Mouse (Mus musculus): ENCODE data around the gene Imp4. TPM values are rescaled to one million over a fixed set of nuclear protein-coding genes. Genes with fewer than 3 reads are reported as not detected.

Imp4 gene
- total and polyA plus RNA-seq, 2 experiments from 2014 or later, result 21.5 to 41.3 TPM

DNA sequence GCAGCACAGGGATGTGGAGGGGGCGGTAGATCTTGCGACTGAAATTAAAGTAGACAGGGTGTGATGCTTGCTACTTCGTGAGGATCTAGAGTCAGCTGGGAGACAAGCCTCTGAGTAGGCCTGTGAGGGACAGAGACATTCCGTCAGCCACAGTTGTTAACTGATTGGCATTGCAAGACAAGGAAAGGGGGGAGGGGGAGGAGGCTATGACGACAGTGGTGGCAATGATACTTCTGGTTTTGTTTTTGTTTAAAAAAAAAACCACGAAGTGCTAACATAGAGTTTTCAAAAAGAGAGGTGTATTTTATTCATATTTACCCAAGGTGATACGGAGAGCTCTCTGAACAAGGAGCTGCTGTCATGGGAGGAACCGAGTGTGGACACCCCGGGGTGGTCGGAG, 44.8 kb downstream of the Imp4 start:
- H3K4me3 ChIP-seq (ENCODE audit: low read length), result no peak overlapping the region
- H3K4me1 ChIP-seq (ENCODE audit: insufficient read depth, low read length), result no peaks in the 10 kb centered on the region
- DNase-seq (ENCODE audit: low spot score), result no peak
- no peak overlapping the region for H3K27ac ChIP-seq
- no peak for TF ChIP-seq CTCF (IDR thresholded peaks at IDR 0.05; ENCODE audit: low read depth)
- H3K36me3 ChIP-seq (ENCODE audit: insufficient read depth, low read length), result no peaks in the 10 kb centered on the region
- no peak overlapping the region for H3K4me2 ChIP-seq (ENCODE audit: low read depth, low read length)
- ATAC-seq, result no peak
- H3K9me3 ChIP-seq (ENCODE audit: low read length), result no peaks in the 10 kb centered on the region
- WGBS, result 74% methylated on average over 10 of the region's 10 CpGs
- no peak overlapping the region for H3K9ac ChIP-seq (replicated peaks; ENCODE audit: low read length)
- H3K27me3 ChIP-seq (ENCODE audit: insufficient read depth, low read length), result no peaks in the 10 kb centered on the region

DNA sequence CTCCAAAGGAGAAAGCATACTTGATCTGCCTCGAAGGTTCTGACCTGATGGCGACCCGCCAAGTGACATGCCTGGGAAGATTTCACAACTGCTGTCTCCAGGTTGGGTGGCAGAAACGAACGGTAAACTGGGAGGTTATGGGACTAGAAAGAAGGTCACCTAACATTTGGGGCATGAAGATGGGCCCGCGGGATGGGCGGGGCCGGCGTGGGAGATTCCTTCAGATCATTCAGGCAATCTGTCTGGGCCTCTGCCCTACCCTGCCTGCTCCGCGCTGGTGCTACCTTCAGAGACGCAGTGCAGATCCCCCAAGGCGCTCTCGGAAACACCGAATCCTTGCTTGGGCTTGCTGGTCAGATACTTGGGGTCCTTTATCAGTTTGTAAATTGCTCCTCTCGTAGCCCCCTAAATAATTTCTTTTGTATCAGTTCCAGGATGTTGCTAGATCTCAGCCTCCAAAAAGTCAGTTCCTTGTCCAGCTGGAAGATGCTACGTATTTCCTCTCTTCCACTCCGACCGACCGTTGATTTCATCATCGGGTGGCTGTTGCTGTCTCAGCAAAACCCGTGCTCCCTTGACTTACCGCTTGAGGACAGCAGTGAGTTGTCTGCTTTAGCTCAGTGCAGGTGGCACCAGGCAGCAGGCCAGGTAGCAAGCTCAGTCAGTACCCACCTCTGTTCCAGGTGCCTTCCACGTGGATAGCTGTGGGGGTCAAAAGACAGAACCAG, 46.0 kb downstream of the Imp4 start:
- Histone ChIP-seq H3K4me1 (ENCODE audit: insufficient read depth, low read length) (no peaks in the 10 kb centered on the region), H3K9ac (replicated peaks; ENCODE audit: low read length) (peak overlapping the region; percentile 25; the same call in 1 of the 2 replicates), H3K4me2 (ENCODE audit: low read depth, low read length) (peak overlapping the region; percentile 51), H3K27me3 (ENCODE audit: insufficient read depth, low read length) (no peaks in the 10 kb centered on the region), H3K27ac (no peak overlapping the region; the same call in 1 of the 2 replicates), H3K9me3 (ENCODE audit: low read length) (no peaks in the 10 kb centered on the region), H3K4me3 (ENCODE audit: low read length) (peak overlapping the region; percentile 27), H3K36me3 (ENCODE audit: insufficient read depth, low read length) (no peaks in the 10 kb centered on the region)
- DNase-seq (ENCODE audit: low spot score) (peak; percentile 79), ATAC-seq (peak; percentile 87)
- TF ChIP-seq CTCF (IDR thresholded peaks at IDR 0.05; ENCODE audit: low read depth), result peak; percentile 91
- WGBS, result 14% methylated on average over 25 of the region's 25 CpGs

DNA sequence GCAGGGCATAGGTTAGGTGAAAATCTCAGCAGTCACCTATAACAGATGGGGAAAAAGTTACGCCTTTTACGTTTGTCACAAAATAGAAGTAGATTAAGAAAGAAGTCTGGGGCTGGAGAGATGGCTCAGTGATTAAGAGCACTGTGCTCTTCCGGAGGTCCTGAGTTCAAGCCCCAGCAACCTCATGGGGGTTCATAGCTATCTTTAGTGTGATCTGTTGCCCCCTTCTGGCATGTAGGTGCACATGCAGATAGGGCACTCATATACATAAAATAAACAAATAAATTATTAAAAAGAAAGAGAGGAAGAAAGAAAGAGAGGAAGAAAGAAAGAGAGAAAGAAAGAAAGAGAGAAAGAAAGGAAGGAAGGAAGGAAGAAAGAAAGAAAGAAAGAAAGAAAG, 47.7 kb downstream of the Imp4 start:
- H3K4me3 ChIP-seq (ENCODE audit: low read length), result no peak overlapping the region
- no peak for ATAC-seq
- 0 out of 2 replicates have a peak, but pooled peaks cover 2% of the 10 kb centered on the region for H3K9me3 ChIP-seq (ENCODE audit: low read length)
- 88% methylated on average over 3 of the region's 3 CpGs for WGBS
- H3K36me3 ChIP-seq (ENCODE audit: insufficient read depth, low read length), result no peaks in the 10 kb centered on the region
- H3K4me2 ChIP-seq (ENCODE audit: low read depth, low read length), result no peak overlapping the region
- no peak overlapping the region for H3K27ac ChIP-seq
- no peaks in the 10 kb centered on the region for H3K4me1 ChIP-seq (ENCODE audit: insufficient read depth, low read length)
- no peak for DNase-seq (ENCODE audit: low spot score)
- no peak overlapping the region for H3K9ac ChIP-seq (replicated peaks; ENCODE audit: low read length)
- no peaks in the 10 kb centered on the region for H3K27me3 ChIP-seq (ENCODE audit: insufficient read depth, low read length)
- TF ChIP-seq CTCF (IDR thresholded peaks at IDR 0.05; ENCODE audit: low read depth), result no peak

DNA sequence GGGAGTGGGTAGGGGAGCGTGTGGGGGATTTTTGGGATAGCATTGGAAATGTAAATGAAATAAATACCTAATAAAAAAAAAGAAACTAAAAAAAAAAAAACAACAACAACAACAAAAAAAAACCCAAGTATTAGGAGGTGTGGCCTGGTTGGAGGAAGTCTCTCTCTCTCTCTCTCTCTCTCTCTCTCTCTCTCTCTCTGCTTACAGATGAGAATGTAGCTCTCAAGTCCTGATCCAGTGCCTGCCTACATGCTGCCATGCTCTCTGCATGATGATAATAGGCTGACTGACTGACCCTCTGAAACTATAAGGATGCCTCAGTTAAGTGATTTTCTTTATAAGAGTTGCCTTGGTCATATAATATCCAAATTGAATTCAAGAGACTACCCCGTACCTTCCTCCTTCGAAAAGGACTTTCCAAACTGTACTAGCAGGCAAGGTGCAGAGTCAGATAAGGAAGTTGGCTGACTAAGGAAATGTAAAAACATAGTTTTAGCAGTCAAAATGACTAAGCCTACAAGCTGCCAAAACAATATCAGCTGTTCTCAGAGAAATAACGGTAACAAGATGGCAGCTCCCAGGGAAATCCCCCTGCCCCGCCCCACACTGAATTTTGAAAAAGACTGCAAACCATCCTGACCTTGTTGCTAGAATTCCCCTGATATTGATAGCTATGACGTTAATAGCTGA, 50.3 kb downstream of the Imp4 start:
- Histone ChIP-seq H3K4me1 (ENCODE audit: insufficient read depth, low read length) (no peaks in the 10 kb centered on the region), H3K36me3 (ENCODE audit: insufficient read depth, low read length) (no peaks in the 10 kb centered on the region), H3K4me3 (ENCODE audit: low read length) (no peak overlapping the region), H3K4me2 (ENCODE audit: low read depth, low read length) (no peak overlapping the region), H3K27me3 (ENCODE audit: insufficient read depth, low read length) (no peaks in the 10 kb centered on the region), H3K27ac (no peak overlapping the region), H3K9ac (replicated peaks; ENCODE audit: low read length) (no peak overlapping the region), H3K9me3 (ENCODE audit: low read length) (0 out of 2 replicates have a peak, but pooled peaks cover 2% of the 10 kb centered on the region)
- no peak for ATAC-seq
- no peak for TF ChIP-seq CTCF (IDR thresholded peaks at IDR 0.05; ENCODE audit: low read depth)
- no peak for DNase-seq (ENCODE audit: low spot score)
- 90% methylated on average over 6 of the region's 6 CpGs for WGBS

DNA sequence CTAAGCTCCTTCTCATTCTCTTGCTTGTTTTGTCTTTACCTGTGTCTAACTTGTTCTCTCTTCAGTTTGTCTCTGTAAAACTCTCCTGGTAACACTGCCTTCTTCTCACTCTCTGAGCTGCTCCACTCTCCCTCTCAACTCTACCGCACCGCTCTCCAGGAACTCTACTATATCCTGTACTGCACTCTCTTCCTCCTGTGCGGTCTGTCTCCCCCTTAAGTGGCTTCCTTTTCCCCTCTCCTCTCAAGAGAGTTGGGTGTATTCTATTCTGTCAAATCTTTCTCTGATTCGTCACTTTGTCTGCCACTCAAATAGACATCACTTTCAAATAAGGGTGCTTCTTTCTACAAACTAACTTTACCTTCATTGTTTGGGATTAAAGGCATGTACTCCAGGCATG, 51.8 kb downstream of the Imp4 start:
- 0 out of 2 replicates have a peak, but pooled peaks cover 2% of the 10 kb centered on the region for H3K9me3 ChIP-seq (ENCODE audit: low read length)
- H3K9ac ChIP-seq (replicated peaks; ENCODE audit: low read length), result no peak overlapping the region
- H3K4me2 ChIP-seq (ENCODE audit: low read depth, low read length), result no peak overlapping the region
- no peaks in the 10 kb centered on the region for H3K4me1 ChIP-seq (ENCODE audit: insufficient read depth, low read length)
- DNase-seq (ENCODE audit: low spot score) (no peak), ATAC-seq (no peak)
- no peak for TF ChIP-seq CTCF (IDR thresholded peaks at IDR 0.05; ENCODE audit: low read depth)
- H3K4me3 ChIP-seq (ENCODE audit: low read length), result no peak overlapping the region
- no peak overlapping the region for H3K27ac ChIP-seq
- no peaks in the 10 kb centered on the region for H3K36me3 ChIP-seq (ENCODE audit: insufficient read depth, low read length)
- 89% methylated on average over 4 of the region's 4 CpGs for WGBS
- H3K27me3 ChIP-seq (ENCODE audit: insufficient read depth, low read length), result no peaks in the 10 kb centered on the region

Small RNAs within 50 kb of the gene (microRNA-seq; reads per million reads assigned to microRNA genes)
- 0.72 to 1.4 reads per million in 2 experiments for gene Mir5103

Other genes with a start within 250 kb of the Imp4 start
- gene Ccdc115, start 179 bp upstream of the Imp4 start, total RNA-seq (2014; rRNA removed), result 38.3 and 47.8 TPM in 2 replicates
- 51.7 and 52.0 TPM in 2 replicates for gene Ccdc115, start 179 bp upstream of the Imp4 start, polyA plus RNA-seq (2015; fragmentation: Nextera tagmentation; extraction: Ambion mirVana)
- gene Ptpn18, start 19.9 kb downstream of the Imp4 start, total RNA-seq (2014; rRNA removed), result 0.25 and 0.63 TPM in 2 replicates
- 6.7 and 6.9 TPM in 2 replicates for gene Ptpn18, start 19.9 kb downstream of the Imp4 start, polyA plus RNA-seq (2015; fragmentation: Nextera tagmentation; extraction: Ambion mirVana)
- gene Prss39, start 58.6 kb downstream of the Imp4 start, total RNA-seq (2014; rRNA removed), result not detected in 2 replicates
- gene Prss39, start 58.6 kb downstream of the Imp4 start, polyA plus RNA-seq (2015; fragmentation: Nextera tagmentation; extraction: Ambion mirVana), result not detected in 2 replicates
- 1.2 TPM in 1 of 2 replicates, not detected in the other for gene Cfc1, start 95.8 kb downstream of the Imp4 start, total RNA-seq (2014; rRNA removed)
- gene Cfc1, start 95.8 kb downstream of the Imp4 start, polyA plus RNA-seq (2015; fragmentation: Nextera tagmentation; extraction: Ambion mirVana), result 0.30 and 0.36 TPM in 2 replicates
- gene Prss40, start 121.1 kb downstream of the Imp4 start, total RNA-seq (2014; rRNA removed), result not detected in 2 replicates
- 0.09 TPM in 1 of 2 replicates, not detected in the other for gene Prss40, start 121.1 kb downstream of the Imp4 start, polyA plus RNA-seq (2015; fragmentation: Nextera tagmentation; extraction: Ambion mirVana)
- gene Amer3, start 139.8 kb downstream of the Imp4 start, total RNA-seq (2014; rRNA removed), result 51.5 and 55.3 TPM in 2 replicates
- 15.4 and 18.2 TPM in 2 replicates for gene Amer3, start 139.8 kb downstream of the Imp4 start, polyA plus RNA-seq (2015; fragmentation: Nextera tagmentation; extraction: Ambion mirVana)

Measured in hindbrain, postnatal 0 days (tissue).